Mouse (Mus musculus) hindbrain, embryonic 15.5 days (tissue): ENCODE data around the gene Fam133b. TPM values are rescaled to one million over a fixed set of nuclear protein-coding genes. Genes with fewer than 3 reads are reported as not detected.
"Not testable (repeated sequence)": the region's sequence is repeated elsewhere in the genome, so short reads cannot be mapped to it uniquely, and the experiment has no call there.

Experiments
- ATAC-seq: fragments of 200-750 bp; cut with Nextera tagmentation; 2 replicates; pipeline ENCODE4 v1.8.0; 2017; ENCODE audit warnings: low read depth, moderate number of reproducible peaks, moderate TSS enrichment; ENCODE audit not compliant: low FRiP score
- H3K27ac ChIP-seq: fragments of 300-500 bp; sonication (generic); replicated peaks from 2 replicates; pipeline ENCODE4 v1.5.1; 2015; ENCODE audit warnings: mild to moderate bottlenecking, inconsistent platforms
- H3K27me3 ChIP-seq: fragments of 300-500 bp; sonication (generic); 2 replicates; pipeline ENCODE4 v1.6.1; 2015; ENCODE audit warnings: control low read depth, inconsistent platforms
- H3K36me3 ChIP-seq: fragments of 300-500 bp; sonication (generic); 2 replicates; pipeline ENCODE4 v1.6.1; 2015; ENCODE audit warnings: control low read depth, inconsistent platforms
- H3K4me1 ChIP-seq: fragments of 300-500 bp; sonication (generic); replicated peaks from 2 replicates; pipeline ENCODE4 v1.6.1; 2015; ENCODE audit warnings: control low read depth, inconsistent platforms
- H3K4me2 ChIP-seq: fragments of 300-500 bp; sonication (generic); 2 replicates; pipeline ENCODE4 v1.6.1; 2015; ENCODE audit warnings: moderate library complexity, mild to moderate bottlenecking, inconsistent platforms
- H3K4me3 ChIP-seq: fragments of 300-500 bp; sonication (generic); 2 replicates; pipeline ENCODE4 v1.5.1; 2015; ENCODE audit warnings: mild to moderate bottlenecking, inconsistent platforms
- H3K9ac ChIP-seq: fragments of 300-500 bp; sonication (generic); 2 replicates; pipeline ENCODE4 v1.6.1; 2015; ENCODE audit warnings: inconsistent platforms
- H3K9me3 ChIP-seq: fragments of 300-500 bp; sonication (generic); 2 replicates; pipeline ENCODE4 v1.6.1; 2016; ENCODE audit warnings: control low read depth, inconsistent platforms
- WGBS: fragments of 180-500 bp; shearing (Covaris S2); methylation state at CpG from one replicate; pipeline ENCODE4 v1.1.7; 2015; 5-methylcytosine and 5-hydroxymethylcytosine counted together
- polyA plus RNA-seq: library from polyadenylated mRNA; unstranded; fragments of >200 nt; fragmentation: Nextera tagmentation; extraction: Ambion mirVana; gene quantifications from 2 replicates; pipeline ENCODE4 v1.2.1, GENCODE M21; 2015

Gene Fam133b
- polyA plus RNA-seq, 1 experiment from 2014 or later, result 22.6 TPM

- H3K4me2 ChIP-seq, result no peak overlapping the region
- H3K4me1 ChIP-seq, result no peaks in the 10 kb centered on the region
- no peak overlapping the region for H3K27ac ChIP-seq
- H3K36me3 ChIP-seq, result no peaks in the 10 kb centered on the region
- no peaks in the 10 kb centered on the region for H3K9me3 ChIP-seq
- ATAC-seq, result no peak; the same call in 1 of the 2 replicates
- no peak overlapping the region for H3K4me3 ChIP-seq
- 46% methylated on average over 5 of the region's 5 CpGs for WGBS
- H3K27me3 ChIP-seq, result no peaks in the 10 kb centered on the region
- no peak overlapping the region for H3K9ac ChIP-seq
Measured at GRCm38 (mm10) chr5:3527041-3527691, 16.5 kb upstream of the Fam133b start.

- no peaks in the 10 kb centered on the region for H3K36me3 ChIP-seq
- no peak overlapping the region for H3K9ac ChIP-seq
- H3K9me3 ChIP-seq, result no peaks in the 10 kb centered on the region
- H3K4me1 ChIP-seq, result no peaks in the 10 kb centered on the region
- 62% methylated on average over 10 of the region's 10 CpGs for WGBS
- no peak overlapping the region for H3K4me2 ChIP-seq
- no peak overlapping the region for H3K27ac ChIP-seq
- 0 out of 2 replicates have a peak, but pooled peaks have one; percentile 34 for ATAC-seq
- no peaks in the 10 kb centered on the region for H3K27me3 ChIP-seq
- no peak overlapping the region for H3K4me3 ChIP-seq
Measured at GRCm38 (mm10) chr5:3529585-3530189, 13.9 kb upstream of the Fam133b start.

GRCm38 (mm10) chr5:3532048-3532447 lies 11.6 kb upstream of the Fam133b start:
- not testable (repeated sequence) for ATAC-seq, H3K9ac ChIP-seq

GRCm38 (mm10) chr5:3536592-3537212 lies 6.9 kb upstream of the Fam133b start:
- no peaks in the 10 kb centered on the region for H3K9me3 ChIP-seq
- H3K27me3 ChIP-seq, result no peaks in the 10 kb centered on the region
- no peak for ATAC-seq
- 67% methylated on average over 3 of the region's 3 CpGs for WGBS
- H3K4me3 ChIP-seq, result no peak overlapping the region
- H3K4me2 ChIP-seq, result no peak overlapping the region
- no peaks in the 10 kb centered on the region for H3K4me1 ChIP-seq
- H3K9ac ChIP-seq, result no peak overlapping the region
- H3K36me3 ChIP-seq, result no peaks in the 10 kb centered on the region
- H3K27ac ChIP-seq, result no peak overlapping the region

More at GRCm38 (mm10) chr5:3532048-3532447, 11.6 kb upstream of the Fam133b start:
- H3K27ac ChIP-seq, H3K27me3 ChIP-seq, H3K4me1 ChIP-seq, H3K4me2 ChIP-seq, H3K4me3 ChIP-seq, H3K36me3 ChIP-seq, H3K9me3 ChIP-seq: not testable (repeated sequence)

GRCm38 (mm10) chr5:3538505-3539472 lies 4.8 kb upstream of the Fam133b start:
- H3K4me2 ChIP-seq, result no peak overlapping the region
- 72% methylated on average over 11 of the region's 11 CpGs for WGBS
- no peak overlapping the region for H3K27ac ChIP-seq
- no peaks in the 10 kb centered on the region for H3K36me3 ChIP-seq
- H3K27me3 ChIP-seq, result no peaks in the 10 kb centered on the region
- H3K4me1 ChIP-seq, result no peaks in the 10 kb centered on the region
- H3K9ac ChIP-seq, result no peak overlapping the region
- no peaks in the 10 kb centered on the region for H3K9me3 ChIP-seq
- no peak for ATAC-seq
- H3K4me3 ChIP-seq, result no peak overlapping the region

GRCm38 (mm10) chr5:3541871-3542270 lies 1.8 kb upstream of the Fam133b start:
- WGBS, result 86% methylated on average over 6 of the region's 6 CpGs
- no peak overlapping the region for H3K27ac ChIP-seq
- H3K36me3 ChIP-seq, result 0 out of 2 replicates have a peak, but pooled peaks cover under 1% of the 10 kb centered on the region
- no peak overlapping the region for H3K9ac ChIP-seq
- H3K9me3 ChIP-seq, result no peaks in the 10 kb centered on the region
- H3K4me2 ChIP-seq, result no peak overlapping the region
- H3K4me3 ChIP-seq, result no peak overlapping the region
- no peaks in the 10 kb centered on the region for H3K27me3 ChIP-seq
- no peak for ATAC-seq
- peaks cover 16% of the 10 kb centered on the region for H3K4me1 ChIP-seq

- Histone ChIP-seq H3K4me2 (peak overlapping the region; percentile 77), H3K9me3 (no peaks in the 10 kb centered on the region), H3K27ac (peak overlapping the region; percentile 92), H3K36me3 (0 out of 2 replicates have a peak, but pooled peaks cover 3% of the 10 kb centered on the region), H3K9ac (peak overlapping the region; percentile 84), H3K4me3 (peak overlapping the region; percentile 93), H3K27me3 (no peaks in the 10 kb centered on the region), H3K4me1 (peaks cover 16% of the 10 kb centered on the region)
- ATAC-seq, result peak; percentile 31; the same call in 1 of the 2 replicates
- whole genome bisulfite sequencing, result 6% methylated on average over 7 of the region's 7 CpGs
Measured at GRCm38 (mm10) chr5:3544480-3544769, 792 bp downstream of the Fam133b start.

- WGBS, result 86% methylated on average over 1 of the region's 1 CpGs
- no peak overlapping the region for H3K4me3 ChIP-seq
- H3K9ac ChIP-seq, result no peak overlapping the region
Measured at GRCm38 (mm10) chr5:3546226-3546625, 2.6 kb downstream of the Fam133b start.

GRCm38 (mm10) chr5:3551481-3551880 lies 7.8 kb downstream of the Fam133b start:
- no peak overlapping the region for H3K4me2 ChIP-seq
- no peaks in the 10 kb centered on the region for H3K9me3 ChIP-seq
- no peak overlapping the region for H3K9ac ChIP-seq
- H3K27ac ChIP-seq, result no peak overlapping the region
- H3K4me1 ChIP-seq, result no peaks in the 10 kb centered on the region
- H3K27me3 ChIP-seq, result no peaks in the 10 kb centered on the region
- H3K4me3 ChIP-seq, result no peak overlapping the region
- 98% methylated on average over 1 of the region's 1 CpGs for WGBS
- H3K36me3 ChIP-seq, result peaks cover 16% of the 10 kb centered on the region
- ATAC-seq, result no peak

More at GRCm38 (mm10) chr5:3546226-3546625, 2.6 kb downstream of the Fam133b start:
- Histone ChIP-seq H3K4me2 (no peak overlapping the region), H3K27ac (no peak overlapping the region), H3K9me3 (no peaks in the 10 kb centered on the region), H3K4me1 (peaks cover 16% of the 10 kb centered on the region), H3K27me3 (no peaks in the 10 kb centered on the region), H3K36me3 (0 out of 2 replicates have a peak, but pooled peaks cover 3% of the 10 kb centered on the region)
- ATAC-seq, result no peak

- Histone ChIP-seq H3K4me1 (no peaks in the 10 kb centered on the region), H3K27me3 (no peaks in the 10 kb centered on the region), H3K27ac (no peak overlapping the region), H3K9me3 (no peaks in the 10 kb centered on the region), H3K4me3 (no peak overlapping the region), H3K4me2 (no peak overlapping the region), H3K9ac (no peak overlapping the region), H3K36me3 (peaks cover 32% of the 10 kb centered on the region)
- no peak for ATAC-seq
- WGBS, result 91% methylated on average over 2 of the region's 2 CpGs
Measured at GRCm38 (mm10) chr5:3554198-3554597, 10.6 kb downstream of the Fam133b start.

GRCm38 (mm10) chr5:3571266-3571665 lies 27.6 kb downstream of the Fam133b start, which contains the start of gene 1700109H08Rik:
Gene 1700109H08Rik (plus strand): TSS chr5:3571566.
- Histone ChIP-seq H3K4me2 (no peak within 1 kb of the TSS), H3K36me3 (peaks cover 87% of the 10 kb centered on the region), H3K4me1 (no peaks in the 10 kb centered on the region), H3K4me3 (no peak within 1 kb of the TSS), H3K27me3 (no peaks in the 10 kb centered on the region), H3K27ac (no peak within 1 kb of the TSS), H3K9me3 (no peaks in the 10 kb centered on the region), H3K9ac (no peak within 1 kb of the TSS)
- 96% methylated on average over 4 of the region's 4 CpGs for WGBS
- no peak for ATAC-seq
